Mouse (Mus musculus): ENCODE results near the gene Cel.

DNA sequence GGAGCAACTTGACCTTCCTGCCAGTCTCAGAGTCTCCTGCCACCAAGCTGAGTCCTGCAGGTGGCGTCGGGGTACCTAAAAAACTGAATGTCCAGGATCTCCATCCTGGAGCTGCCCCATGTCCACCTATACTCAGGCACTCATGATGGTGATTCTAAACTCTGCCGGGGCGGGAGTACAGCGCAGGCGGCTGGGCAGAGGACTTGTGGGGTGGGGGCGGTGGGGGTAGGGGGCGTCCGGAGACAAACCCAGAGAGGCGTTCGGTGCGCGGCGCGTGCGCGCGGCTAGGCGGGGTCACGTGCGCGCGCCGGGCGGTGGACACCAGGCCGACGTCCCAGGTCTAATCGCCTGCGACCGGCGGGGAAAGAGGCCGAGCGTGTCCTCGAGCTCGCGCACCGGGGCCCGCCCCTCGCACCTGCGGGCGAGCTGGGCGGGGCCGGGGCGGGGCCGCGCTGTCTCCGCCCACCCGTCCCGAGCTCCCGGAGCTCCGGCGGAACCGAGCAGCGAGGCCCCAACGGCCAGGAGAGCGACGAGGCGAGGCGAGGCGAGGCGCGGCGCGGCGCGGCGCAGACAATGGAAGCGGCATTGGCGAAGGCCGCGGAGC lies 50.3 kb downstream of the Cel start, which contains the start of gene Ralgds:
- TF ChIP-seq POLR2A (IDR thresholded peaks at IDR 0.05; ENCODE audit: borderline replicate concordance, control insufficient read depth, low read depth, low read length): no peak
- no peak for TF ChIP-seq CTCF (IDR thresholded peaks at IDR 0.05; ENCODE audit: control insufficient read depth, insufficient read depth, low read length)

Data from bone marrow, adult 2 months (tissue).